Mouse (Mus musculus): Measurements from ENCODE around the gene App. TPM values are rescaled to one million over a fixed set of nuclear protein-coding genes. Genes with fewer than 3 reads are reported as not detected.

App gene
- polyA plus RNA-seq, 1 experiment from 2014 or later = 31.3 TPM

GRCm38 (mm10) chr16:85148615-85149508 lies 24.7 kb downstream of the App start:
- no peak overlapping the region for H3K4me3 ChIP-seq (ENCODE audit: low read depth, low read length)
- TF ChIP-seq EP300 (IDR thresholded peaks at IDR 0.05; ENCODE audit: low read depth) = no peak
- TF ChIP-seq CTCF (IDR thresholded peaks at IDR 0.05; ENCODE audit: low read depth) = no peak
- no peak overlapping the region for H3K9ac ChIP-seq (replicated peaks)
- DNase-seq (no peak), ATAC-seq (peak; percentile 85)
- H3K4me1 ChIP-seq (ENCODE audit: insufficient read depth) = peaks cover 16% of the 10 kb centered on the region; the same call in 1 of the 2 replicates
- H3K9me3 ChIP-seq (ENCODE audit: low read length) = no peaks in the 10 kb centered on the region
- no peak overlapping the region for H3K4me2 ChIP-seq (ENCODE audit: low read depth, low read length)
- H3K36me3 ChIP-seq (replicated peaks; ENCODE audit: insufficient read depth, low read length) = no peaks in the 10 kb centered on the region
- H3K27ac ChIP-seq (ENCODE audit: low read depth) = no peak overlapping the region
- H3K27me3 ChIP-seq (ENCODE audit: insufficient read depth, low read length) = no peaks in the 10 kb centered on the region
- 46% methylated on average over 9 of the region's 9 CpGs for WGBS (ENCODE audit: insufficient replicate concordance)

DNA sequence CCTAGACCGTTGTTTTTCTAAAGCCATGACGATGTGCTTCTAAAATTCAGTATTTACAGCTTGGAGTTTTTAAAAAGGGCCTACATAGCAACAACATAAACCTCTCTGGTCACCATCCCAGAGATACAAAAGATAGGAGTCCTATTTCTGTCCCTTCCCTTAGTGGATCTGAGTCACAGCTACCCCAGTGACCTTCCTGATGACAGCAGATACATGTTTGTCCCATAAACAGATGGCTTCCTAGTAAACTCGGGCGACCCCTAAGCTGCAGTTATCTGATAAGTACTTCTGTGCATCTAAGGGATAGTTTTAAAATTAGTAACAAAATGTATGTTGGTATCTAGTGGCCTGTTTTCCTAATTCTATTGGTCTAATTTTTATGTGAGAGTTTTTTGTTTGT lies 26.1 kb downstream of the App start:
- no peak for TF ChIP-seq EP300 (IDR thresholded peaks at IDR 0.05; ENCODE audit: low read depth)
- TF ChIP-seq CTCF (IDR thresholded peaks at IDR 0.05; ENCODE audit: low read depth) = no peak
- H3K4me1 ChIP-seq (ENCODE audit: insufficient read depth) = peaks cover 13% of the 10 kb centered on the region; the same call in 1 of the 2 replicates
- 63% methylated on average over 4 of the region's 4 CpGs for WGBS (ENCODE audit: insufficient replicate concordance)
- no peaks in the 10 kb centered on the region for H3K9me3 ChIP-seq (ENCODE audit: low read length)
- H3K9ac ChIP-seq (replicated peaks) = no peak overlapping the region
- H3K36me3 ChIP-seq (replicated peaks; ENCODE audit: insufficient read depth, low read length) = no peaks in the 10 kb centered on the region
- no peak overlapping the region for H3K4me3 ChIP-seq (ENCODE audit: low read depth, low read length)
- DNase-seq = no peak
- H3K27me3 ChIP-seq (ENCODE audit: insufficient read depth, low read length) = no peaks in the 10 kb centered on the region
- no peak for ATAC-seq
- no peak overlapping the region for H3K4me2 ChIP-seq (ENCODE audit: low read depth, low read length)
- H3K27ac ChIP-seq (ENCODE audit: low read depth) = no peak overlapping the region

DNA sequence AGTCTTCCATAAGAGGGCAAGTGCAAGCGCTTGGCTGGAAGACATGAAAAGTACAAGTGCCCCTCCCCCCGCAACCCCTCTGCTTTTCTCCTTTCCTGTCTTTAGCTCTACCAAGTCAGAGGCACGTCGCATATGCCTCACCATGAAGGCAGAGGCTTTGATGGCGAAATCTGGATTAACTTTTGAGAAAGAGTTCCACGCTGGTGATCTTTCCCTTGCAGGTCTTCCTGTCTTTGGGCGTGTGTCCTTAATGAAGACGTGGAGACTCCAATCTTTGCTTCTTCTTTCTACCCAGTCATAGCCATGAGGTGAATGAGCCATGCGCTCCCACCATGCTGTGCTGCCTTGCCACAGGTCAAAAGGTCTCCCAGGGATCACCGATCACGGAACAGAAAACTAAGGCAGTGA lies 27.8 kb downstream of the App start:
- no peak for ATAC-seq
- H3K27ac ChIP-seq (ENCODE audit: low read depth) = no peak overlapping the region
- H3K4me1 ChIP-seq (ENCODE audit: insufficient read depth) = peaks cover 13% of the 10 kb centered on the region; the same call in 1 of the 2 replicates
- no peak for DNase-seq
- WGBS (ENCODE audit: insufficient replicate concordance) = 80% methylated on average over 11 of the region's 11 CpGs
- no peak overlapping the region for H3K4me3 ChIP-seq (ENCODE audit: low read depth, low read length)
- H3K9me3 ChIP-seq (ENCODE audit: low read length) = no peaks in the 10 kb centered on the region
- no peaks in the 10 kb centered on the region for H3K27me3 ChIP-seq (ENCODE audit: insufficient read depth, low read length)
- H3K4me2 ChIP-seq (ENCODE audit: low read depth, low read length) = no peak overlapping the region
- TF ChIP-seq EP300 (IDR thresholded peaks at IDR 0.05; ENCODE audit: low read depth) = no peak
- no peak for TF ChIP-seq CTCF (IDR thresholded peaks at IDR 0.05; ENCODE audit: low read depth)
- no peak overlapping the region for H3K9ac ChIP-seq (replicated peaks)
- H3K36me3 ChIP-seq (replicated peaks; ENCODE audit: insufficient read depth, low read length) = no peaks in the 10 kb centered on the region

- WGBS (ENCODE audit: insufficient replicate concordance) = 87% methylated on average over 11 of the region's 11 CpGs
- Histone ChIP-seq H3K27ac (ENCODE audit: low read depth) (no peak overlapping the region), H3K4me3 (ENCODE audit: low read depth, low read length) (no peak overlapping the region)
Measured at GRCm38 (mm10) chr16:85145369-85145768, 28.2 kb downstream of the App start.

DNA sequence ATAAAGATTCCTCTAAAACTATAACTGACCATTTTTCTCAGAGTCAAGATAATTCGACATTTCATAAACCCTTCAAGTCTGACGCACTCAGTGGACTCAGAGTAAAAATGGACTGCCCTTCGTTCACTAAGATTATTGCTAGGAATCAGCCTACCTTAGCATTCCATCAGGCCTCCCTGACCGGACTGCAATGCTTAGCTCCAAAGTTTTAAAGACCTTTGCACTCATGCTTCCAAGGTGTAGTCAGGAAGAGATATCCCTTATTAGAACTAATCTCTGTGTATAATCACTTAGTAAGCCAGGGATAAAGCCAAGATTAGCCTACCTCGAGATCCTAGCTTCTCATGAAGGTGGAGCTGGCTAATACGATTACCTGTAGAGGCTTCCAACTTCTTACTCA lies 29.2 kb downstream of the App start:
- no peak overlapping the region for H3K4me2 ChIP-seq (ENCODE audit: low read depth, low read length)
- 84% methylated on average over 6 of the region's 6 CpGs for WGBS (ENCODE audit: insufficient replicate concordance)

More at GRCm38 (mm10) chr16:85145369-85145768, 28.2 kb downstream of the App start:
- Histone ChIP-seq H3K9ac (replicated peaks) (no peak overlapping the region), H3K4me1 (ENCODE audit: insufficient read depth) (peaks cover 13% of the 10 kb centered on the region; the same call in 1 of the 2 replicates), H3K27me3 (ENCODE audit: insufficient read depth, low read length) (no peaks in the 10 kb centered on the region), H3K9me3 (ENCODE audit: low read length) (no peaks in the 10 kb centered on the region), H3K36me3 (replicated peaks; ENCODE audit: insufficient read depth, low read length) (no peaks in the 10 kb centered on the region), H3K4me2 (ENCODE audit: low read depth, low read length) (no peak overlapping the region)
- TF ChIP-seq CTCF (IDR thresholded peaks at IDR 0.05; ENCODE audit: low read depth) (no peak), EP300 (IDR thresholded peaks at IDR 0.05; ENCODE audit: low read depth) (no peak)
- ATAC-seq (no peak), DNase-seq (no peak)

DNA sequence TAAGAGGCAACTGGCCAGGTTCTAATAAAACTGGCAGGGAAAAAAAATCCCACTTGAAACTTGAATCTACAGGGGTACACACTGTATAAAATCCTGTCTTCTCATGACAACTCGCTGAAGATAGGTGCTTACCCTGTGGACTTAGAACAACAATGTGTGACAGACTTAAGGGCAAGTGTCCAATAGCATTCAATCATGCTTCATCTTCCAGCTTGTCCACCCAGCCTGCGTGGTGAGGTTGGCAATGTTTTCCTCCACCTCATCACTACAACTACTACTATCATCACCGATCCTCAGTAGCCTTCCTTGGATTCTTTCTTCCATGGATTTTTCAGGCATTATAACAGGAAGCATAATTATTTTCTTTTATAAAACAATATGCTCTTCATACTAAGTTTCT lies 29.7 kb downstream of the App start:
- Histone ChIP-seq H3K9me3 (ENCODE audit: low read length) (no peaks in the 10 kb centered on the region), H3K27ac (ENCODE audit: low read depth) (no peak overlapping the region), H3K4me2 (ENCODE audit: low read depth, low read length) (no peak overlapping the region), H3K27me3 (ENCODE audit: insufficient read depth, low read length) (no peaks in the 10 kb centered on the region), H3K9ac (replicated peaks) (no peak overlapping the region), H3K4me1 (ENCODE audit: insufficient read depth) (peaks cover 7% of the 10 kb centered on the region; the same call in 1 of the 2 replicates), H3K4me3 (ENCODE audit: low read depth, low read length) (no peak overlapping the region), H3K36me3 (replicated peaks; ENCODE audit: insufficient read depth, low read length) (no peaks in the 10 kb centered on the region)
- ATAC-seq (no peak), DNase-seq (no peak)
- no peak for TF ChIP-seq CTCF (IDR thresholded peaks at IDR 0.05; ENCODE audit: low read depth)
- TF ChIP-seq EP300 (IDR thresholded peaks at IDR 0.05; ENCODE audit: low read depth) = no peak
- WGBS (ENCODE audit: insufficient replicate concordance) = 77% methylated on average over 3 of the region's 3 CpGs

More for the DNA sequence above, 29.2 kb downstream of the App start:
- no peaks in the 10 kb centered on the region for H3K27me3 ChIP-seq (ENCODE audit: insufficient read depth, low read length)
- ATAC-seq (no peak), DNase-seq (no peak)
- H3K27ac ChIP-seq (ENCODE audit: low read depth) = no peak overlapping the region
- peaks cover 12% of the 10 kb centered on the region; the same call in 1 of the 2 replicates for H3K4me1 ChIP-seq (ENCODE audit: insufficient read depth)
- no peak overlapping the region for H3K4me3 ChIP-seq (ENCODE audit: low read depth, low read length)
- H3K36me3 ChIP-seq (replicated peaks; ENCODE audit: insufficient read depth, low read length) = no peaks in the 10 kb centered on the region
- no peak for TF ChIP-seq CTCF (IDR thresholded peaks at IDR 0.05; ENCODE audit: low read depth)
- no peak for TF ChIP-seq EP300 (IDR thresholded peaks at IDR 0.05; ENCODE audit: low read depth)
- no peaks in the 10 kb centered on the region for H3K9me3 ChIP-seq (ENCODE audit: low read length)
- no peak overlapping the region for H3K9ac ChIP-seq (replicated peaks)
